Mouse (Mus musculus): Measurements from ENCODE around the gene Srcap. TPM values are rescaled to one million over a fixed set of nuclear protein-coding genes. Genes with fewer than 3 reads are reported as not detected.
"Not testable (repeated sequence)": the region's sequence is repeated elsewhere in the genome, so short reads cannot be mapped to it uniquely, and the experiment has no call there.

The Srcap gene
- total RNA-seq, 2 experiments from 2014 or later = 118 to 127 TPM

DNA sequence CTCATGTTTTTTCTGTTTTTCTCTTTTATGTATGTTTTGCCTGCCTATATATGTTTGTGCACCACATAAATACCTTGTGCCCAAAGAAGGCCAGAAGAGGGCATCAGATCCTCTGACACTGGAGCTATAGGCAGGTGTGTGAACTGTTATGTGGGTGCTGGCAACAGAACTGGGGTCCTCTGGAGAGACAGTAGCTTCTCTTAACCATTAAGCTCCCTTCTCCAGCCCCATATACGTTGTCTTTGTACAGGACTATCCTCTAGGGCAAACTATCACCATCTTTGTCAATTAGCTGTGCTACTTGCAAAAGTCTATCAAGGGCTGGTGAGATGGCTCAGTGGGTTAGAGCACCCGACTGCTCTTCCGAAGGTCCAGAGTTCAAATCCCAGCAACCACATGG lies 3.5 kb upstream of the Srcap start:
- no peak overlapping the region for H3K4me3 ChIP-seq
- no peak overlapping the region for H3K27ac ChIP-seq
- no peak for DNase-seq (ENCODE audit: low spot score in 2 of 2)
- no peak for TF ChIP-seq CTCF (conservative IDR thresholded peaks at IDR 0.05)

DNA sequence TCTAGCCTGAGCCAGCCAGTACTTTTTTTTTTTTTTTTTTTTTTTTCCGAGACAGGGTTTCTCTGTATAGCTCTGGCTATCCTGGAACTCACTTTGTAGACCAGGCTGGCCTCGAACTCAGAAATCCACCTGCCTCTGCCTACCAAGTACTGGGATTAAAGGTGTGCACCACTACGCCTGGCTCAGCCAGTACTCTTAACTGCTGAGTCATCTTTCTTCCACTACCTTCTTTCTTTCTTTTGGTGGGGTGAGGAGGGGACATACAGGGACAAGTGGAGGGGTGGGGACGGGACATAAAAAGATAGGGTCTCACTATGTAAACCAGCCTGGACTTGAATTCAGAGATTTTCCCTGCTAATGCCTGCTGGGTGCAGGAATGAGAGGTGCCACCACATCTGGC lies 2.0 kb upstream of the Srcap start:
- not testable (repeated sequence) for H3K27ac ChIP-seq; H3K4me3 ChIP-seq; DNase-seq (ENCODE audit: low spot score in 2 of 2)

DNA sequence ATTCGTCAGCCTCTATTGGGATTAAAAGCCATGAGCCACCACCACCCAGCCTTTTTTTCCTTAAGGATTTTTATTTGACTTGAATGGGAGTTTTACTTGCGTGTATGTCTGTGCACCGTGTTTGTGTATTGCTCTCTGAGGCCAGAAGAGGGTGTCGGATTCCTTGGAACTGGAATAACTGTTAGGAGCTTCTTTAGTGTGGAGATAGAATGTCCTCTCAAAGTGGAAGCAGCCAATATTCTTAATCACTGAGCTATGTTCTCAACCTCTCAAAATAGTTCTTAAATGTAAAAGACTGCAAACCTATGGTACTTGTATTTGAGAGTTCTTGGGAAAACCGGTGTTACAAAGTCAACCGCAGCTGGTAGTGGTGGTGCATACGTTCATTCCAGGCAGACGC lies 542 bp upstream of the Srcap start:
- peak overlapping the region; percentile 57 for H3K4me3 ChIP-seq
- TF ChIP-seq CTCF (conservative IDR thresholded peaks at IDR 0.05) = peak; percentile 63
- H3K27ac ChIP-seq = peak overlapping the region; percentile 100
- DNase-seq (ENCODE audit: low spot score in 2 of 2) = no peak

DNA sequence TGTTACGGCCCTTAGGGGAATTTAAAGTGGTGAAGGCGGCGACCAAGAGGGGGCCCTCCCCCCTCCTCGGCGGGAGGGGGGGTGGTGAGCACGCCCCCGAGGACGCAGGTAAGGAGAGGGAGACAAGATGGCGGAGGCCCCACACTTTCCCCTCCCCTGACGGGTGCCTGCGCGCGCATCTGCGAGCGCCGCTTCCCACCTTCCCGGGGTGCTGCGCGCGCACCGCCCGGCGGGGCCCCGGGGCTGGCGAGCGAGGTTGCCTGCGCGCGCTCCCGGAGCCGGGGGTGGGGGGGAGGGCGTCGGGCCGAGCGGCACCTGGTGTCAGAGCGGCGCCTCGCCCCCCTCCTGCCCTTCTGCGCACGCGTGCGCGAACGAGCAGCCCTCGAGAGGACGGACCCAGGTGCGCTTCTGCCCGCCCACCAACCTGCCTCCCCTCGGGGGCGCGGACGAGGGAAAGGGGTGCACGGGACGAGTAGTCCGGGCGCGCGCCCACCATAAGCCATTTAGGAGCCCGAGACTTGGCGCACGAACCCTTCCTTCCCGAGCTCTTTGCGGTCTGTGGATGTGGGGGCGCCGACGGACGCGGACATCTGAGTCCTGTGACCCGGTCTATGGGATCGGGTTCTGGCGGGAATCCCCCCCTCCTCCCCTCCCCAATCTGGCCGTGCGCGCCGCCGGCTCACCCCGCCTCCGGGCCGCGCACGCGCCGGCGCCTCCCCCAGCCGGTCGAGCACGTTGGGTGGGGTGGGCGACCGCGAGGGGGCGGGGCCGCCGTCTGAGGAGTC lies 640 bp downstream of the Srcap start:
- TF ChIP-seq CTCF (conservative IDR thresholded peaks at IDR 0.05) = no peak
- H3K27ac ChIP-seq = peak overlapping the region; percentile 100
- DNase-seq (ENCODE audit: low spot score in 2 of 2) = peak; percentile 85 to 87
- peak overlapping the region; percentile 57 for H3K4me3 ChIP-seq

DNA sequence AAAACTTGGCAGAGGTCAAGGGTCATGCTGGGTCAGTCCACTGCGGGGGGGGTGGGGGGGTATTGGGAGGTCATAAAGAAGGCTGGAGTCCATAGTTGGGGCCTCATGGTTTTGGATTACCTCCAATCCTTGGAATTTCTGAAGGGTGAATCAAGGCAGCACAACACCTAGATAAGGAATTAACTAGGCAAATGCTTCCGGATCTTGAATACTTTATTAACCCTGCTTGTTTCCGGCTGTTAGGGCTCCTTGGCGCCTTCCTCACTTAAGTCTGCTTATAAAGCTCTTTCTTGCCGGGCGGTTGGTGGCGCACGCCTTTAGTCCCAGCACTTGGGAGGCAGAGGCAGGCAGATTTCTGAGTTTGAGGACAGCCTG lies 1.2 kb downstream of the Srcap start:
- DNase-seq (ENCODE audit: low spot score in 2 of 2) = peak in 1 of 2 experiments; percentile 13
- H3K27ac ChIP-seq = peak overlapping the region; percentile 100; the same call in 1 of the 2 replicates
- TF ChIP-seq CTCF (conservative IDR thresholded peaks at IDR 0.05) = no peak
- H3K4me3 ChIP-seq = peak overlapping the region; percentile 57

DNA sequence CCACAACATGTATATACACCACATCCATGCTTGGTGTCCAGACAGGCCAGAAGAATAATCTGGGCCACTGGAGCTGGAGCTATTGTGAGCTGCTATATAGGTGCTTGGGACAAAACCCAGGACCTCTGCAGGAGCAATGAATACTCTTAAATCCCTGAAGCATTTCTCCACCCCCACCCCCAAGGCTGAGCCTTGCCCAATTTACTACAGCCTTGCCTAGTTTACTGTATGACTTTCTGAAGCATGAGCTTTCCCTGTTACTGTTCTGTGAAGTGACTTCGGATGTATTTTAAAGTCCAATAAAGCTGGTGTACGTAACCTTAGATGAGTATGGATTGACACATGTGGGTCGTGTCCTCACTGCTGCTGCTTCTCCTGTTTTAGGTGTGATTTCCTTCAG lies 2.0 kb downstream of the Srcap start:
- DNase-seq (ENCODE audit: low spot score in 2 of 2) = no peak
- H3K4me3 ChIP-seq = peak overlapping the region; percentile 5; the same call in 1 of the 2 replicates
- H3K27ac ChIP-seq = no peak overlapping the region
- TF ChIP-seq CTCF (conservative IDR thresholded peaks at IDR 0.05) = no peak

DNA sequence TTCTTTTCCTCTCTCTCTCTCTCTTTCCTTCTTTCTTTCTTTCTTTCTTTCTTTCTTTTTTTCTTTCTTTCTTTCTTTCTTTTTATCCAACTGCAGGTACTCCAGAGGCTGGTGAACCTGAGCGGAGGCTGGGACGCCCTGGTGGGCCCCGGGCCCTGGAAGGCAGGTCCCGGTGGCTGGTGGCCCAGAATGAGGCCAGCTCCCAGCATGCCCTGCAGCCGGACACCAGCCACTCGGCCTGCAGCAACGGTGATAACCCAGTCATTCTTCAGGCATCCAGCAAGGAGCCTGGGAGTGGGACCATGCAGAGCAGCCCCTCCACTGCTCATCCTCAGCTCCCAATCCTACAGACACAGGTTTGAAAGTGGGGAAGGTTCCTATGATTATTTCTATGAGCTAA lies 4.1 kb downstream of the Srcap start:
- TF ChIP-seq CTCF (conservative IDR thresholded peaks at IDR 0.05) = no peak
- DNase-seq (ENCODE audit: low spot score in 2 of 2) = no peak
- Histone ChIP-seq H3K4me3 (no peak overlapping the region), H3K27ac (no peak overlapping the region)

DNA sequence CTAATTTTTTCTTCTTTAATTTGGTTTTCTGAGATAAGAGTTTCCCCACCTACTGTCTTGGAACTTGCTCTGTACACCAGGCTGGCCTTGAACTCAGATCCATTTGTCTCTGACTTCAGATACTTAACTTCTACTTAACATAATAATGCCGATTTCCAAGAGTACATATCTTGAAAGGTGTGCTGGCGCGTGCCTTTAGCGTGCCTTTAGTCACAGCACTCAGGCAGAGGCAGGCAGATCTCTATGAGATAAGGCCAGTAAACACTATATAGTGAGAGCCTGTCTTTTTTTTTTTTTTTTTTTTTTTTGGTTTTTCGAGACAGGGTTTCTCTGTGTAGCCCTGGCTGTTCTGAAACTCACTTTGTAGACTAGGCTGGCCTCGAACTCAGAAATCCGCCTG lies 4.6 kb downstream of the Srcap start:
- no peak for DNase-seq (ENCODE audit: low spot score in 2 of 2)
- no peak overlapping the region for H3K27ac ChIP-seq
- no peak for TF ChIP-seq CTCF (conservative IDR thresholded peaks at IDR 0.05)
- H3K4me3 ChIP-seq = no peak overlapping the region

DNA sequence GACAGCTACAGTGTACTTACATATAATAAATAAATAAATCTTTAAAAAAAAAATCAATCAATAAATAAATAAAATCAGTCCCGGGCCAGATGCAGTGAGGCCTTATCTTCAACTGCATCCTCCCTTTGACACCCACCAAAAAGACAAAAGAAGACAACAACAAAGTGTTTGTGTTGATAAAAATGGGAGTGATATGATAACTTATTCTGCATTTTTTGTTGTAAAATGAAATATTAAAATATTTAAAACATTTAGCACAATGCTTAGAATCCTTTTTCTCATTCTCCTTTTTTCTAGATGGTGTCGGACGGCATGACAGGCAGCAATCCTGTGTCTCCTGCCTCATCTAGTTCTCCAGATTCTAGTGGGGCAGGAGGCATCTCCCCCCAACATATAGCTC lies 7.5 kb downstream of the Srcap start, which contains the start of gene Gm42715:
Gene Gm42715, plus strand, starts transcription at position 301 of the 400 bp plus-strand sequence.
- TF ChIP-seq CTCF (conservative IDR thresholded peaks at IDR 0.05) = no peak
- no peak within 1 kb of the TSS for H3K4me3 ChIP-seq
- DNase-seq (ENCODE audit: low spot score in 2 of 2) = no peak
- no peak within 1 kb of the TSS for H3K27ac ChIP-seq

DNA sequence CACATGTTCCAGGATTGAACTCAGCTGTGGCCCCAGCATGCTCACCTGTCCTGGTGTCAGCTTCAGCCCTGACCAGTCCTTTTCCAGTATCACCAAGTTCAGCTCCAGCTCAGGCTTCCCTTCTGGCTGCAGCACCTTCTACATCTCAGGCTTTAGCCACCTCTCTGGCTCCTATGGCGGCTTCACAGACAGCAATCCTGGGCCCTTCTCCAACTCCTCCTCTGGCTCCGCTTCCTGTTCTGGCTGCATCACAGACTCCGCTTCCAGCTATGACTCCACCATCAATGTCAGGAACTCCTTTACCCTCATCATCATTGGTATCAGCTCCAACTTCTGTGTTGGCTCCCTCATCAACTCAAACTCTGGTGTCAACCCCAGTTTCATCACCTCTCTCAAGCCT lies 29.9 kb downstream of the Srcap start:
- no peak for TF ChIP-seq CTCF (conservative IDR thresholded peaks at IDR 0.05)
- Histone ChIP-seq H3K27ac (no peak overlapping the region), H3K4me3 (no peak overlapping the region)
- no peak for DNase-seq (ENCODE audit: low spot score in 2 of 2)

DNA sequence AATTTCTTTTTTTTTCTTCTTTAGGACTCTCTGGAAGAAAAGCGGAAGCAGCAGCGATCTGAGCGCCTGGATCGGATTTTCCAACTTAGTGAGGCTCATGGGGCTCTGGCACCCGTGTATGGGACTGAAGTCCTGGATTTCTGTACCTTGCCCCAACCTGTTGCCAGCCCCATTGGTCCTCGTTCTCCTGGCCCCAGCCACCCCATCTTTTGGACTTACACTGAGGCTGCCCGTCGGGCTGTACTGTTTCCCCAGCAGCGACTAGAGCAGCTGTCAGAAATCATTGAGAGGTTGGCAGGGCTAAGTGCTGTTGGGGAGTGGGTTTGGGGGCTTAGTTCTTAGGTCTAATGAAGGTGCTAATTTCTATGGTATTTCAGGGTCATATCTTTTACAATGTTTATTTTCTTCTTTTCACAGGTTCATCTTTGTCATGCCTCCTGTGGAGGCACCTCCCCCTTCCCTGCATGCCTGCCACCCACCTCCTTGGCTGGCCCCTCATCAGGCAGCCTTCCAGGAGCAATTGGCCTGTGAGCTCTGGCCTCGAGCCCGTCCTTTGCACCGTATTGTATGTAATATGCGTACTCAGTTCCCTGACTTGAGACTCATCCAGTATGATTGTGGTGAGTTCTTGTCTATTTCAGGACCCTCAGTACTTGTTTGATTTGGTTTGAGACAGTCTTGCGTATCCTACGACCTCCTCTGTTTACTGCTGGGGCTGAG lies 37.5 kb downstream of the Srcap start:
- no peak for TF ChIP-seq CTCF (conservative IDR thresholded peaks at IDR 0.05)
- peak in 1 of 2 experiments; percentile 33 for DNase-seq (ENCODE audit: low spot score in 2 of 2)
- peak overlapping the region; percentile 39; the same call in 1 of the 2 replicates for H3K27ac ChIP-seq
- no peak overlapping the region for H3K4me3 ChIP-seq

DNA sequence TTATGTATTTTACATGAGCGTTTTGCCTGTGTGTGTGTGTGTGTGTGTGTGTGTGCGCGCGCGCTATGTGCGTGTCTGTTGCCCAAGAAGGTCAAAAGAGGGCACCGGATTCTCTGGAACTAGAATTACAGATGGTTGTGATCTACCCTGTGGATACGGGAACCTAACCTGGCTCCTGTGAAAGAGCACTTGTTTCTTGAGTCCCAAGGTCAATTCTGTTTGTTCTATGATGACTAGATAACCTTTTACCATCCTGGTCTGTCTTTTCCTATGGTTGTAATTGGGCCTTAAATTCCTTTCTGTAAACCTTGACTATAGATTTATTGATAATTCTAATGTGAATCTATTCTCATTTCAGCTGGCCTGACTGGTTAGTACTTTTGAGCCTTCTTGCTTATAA lies 39.8 kb downstream of the Srcap start:
- no peak overlapping the region for H3K4me3 ChIP-seq
- TF ChIP-seq CTCF (conservative IDR thresholded peaks at IDR 0.05) = no peak
- no peak overlapping the region for H3K27ac ChIP-seq
- no peak for DNase-seq (ENCODE audit: low spot score in 2 of 2)

DNA sequence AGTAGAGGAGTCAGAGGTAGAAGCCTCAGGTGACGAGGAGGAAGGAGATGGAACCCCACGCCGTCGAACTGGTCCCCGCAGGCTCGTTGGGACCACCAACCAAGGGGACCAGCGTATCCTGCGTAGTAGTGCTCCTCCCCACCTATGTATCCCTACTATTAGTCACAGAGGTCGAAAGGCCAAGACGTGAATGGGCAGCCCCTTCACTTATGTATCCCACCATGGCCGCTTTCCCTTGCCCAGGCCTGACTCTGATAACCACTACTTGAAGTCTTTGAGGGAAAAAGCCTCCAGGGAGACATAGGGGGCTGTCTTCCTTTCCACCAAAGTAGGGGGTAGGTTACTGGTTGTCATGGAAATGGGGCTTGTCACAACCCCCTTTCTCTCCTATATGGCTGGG lies 48.8 kb downstream of the Srcap start:
- H3K4me3 ChIP-seq = no peak overlapping the region
- DNase-seq (ENCODE audit: low spot score in 2 of 2) = no peak
- H3K27ac ChIP-seq = no peak overlapping the region
- TF ChIP-seq CTCF (conservative IDR thresholded peaks at IDR 0.05) = no peak
